Mouse (Mus musculus): ENCODE results near the gene 1700020N01Rik. TPM values are rescaled to one million over a fixed set of nuclear protein-coding genes. Genes with fewer than 3 reads are reported as not detected.

1700020N01Rik gene
- polyA plus RNA-seq, 1 experiment, result not detected

DNA sequence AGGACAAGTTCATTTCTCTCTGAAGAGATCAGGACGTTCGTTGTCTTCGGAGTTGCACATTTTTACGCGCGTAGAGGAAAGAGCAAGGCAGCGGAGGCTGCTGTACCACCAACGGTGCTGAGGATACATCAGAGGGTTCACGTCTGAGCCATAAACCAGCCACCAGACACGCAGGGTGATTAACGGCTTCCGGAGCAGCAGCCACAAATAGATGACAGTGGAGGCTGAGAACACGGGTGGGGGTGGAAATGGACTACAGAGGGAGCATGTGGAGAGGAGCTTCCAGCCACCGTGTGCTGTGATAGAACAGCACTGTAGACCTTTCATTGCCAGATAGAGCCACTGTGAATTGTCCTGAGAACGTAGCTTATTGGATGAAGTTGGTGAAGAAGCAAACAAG is 33.2 kb upstream of the 1700020N01Rik start:
- WGBS, result 80% methylated on average over 15 of the region's 15 CpGs
- no peak overlapping the region for H3K27ac ChIP-seq (ENCODE audit: insufficient read depth, low read depth, low read length)
- no peak overlapping the region for H3K4me3 ChIP-seq (ENCODE audit: insufficient read depth, low read depth, low read length)
- TF ChIP-seq CTCF (IDR thresholded peaks at IDR 0.05; ENCODE audit: insufficient read depth, low read depth, low read length) (no peak), POLR2A (IDR thresholded peaks at IDR 0.05; ENCODE audit: insufficient read depth, low read depth, low read length) (no peak)
- H3K4me1 ChIP-seq (ENCODE audit: control insufficient read depth, insufficient read depth, low read length), result no peaks in the 10 kb centered on the region

GRCm38 (mm10) chr10:21561181-21561580 is 31.8 kb upstream of the 1700020N01Rik start:
- 72% methylated on average over 1 of the region's 1 CpGs for WGBS
- no peak for TF ChIP-seq CTCF (IDR thresholded peaks at IDR 0.05; ENCODE audit: insufficient read depth, low read depth, low read length)
- TF ChIP-seq POLR2A (IDR thresholded peaks at IDR 0.05; ENCODE audit: insufficient read depth, low read depth, low read length), result no peak
- Histone ChIP-seq H3K27ac (ENCODE audit: insufficient read depth, low read depth, low read length) (no peak overlapping the region), H3K4me3 (ENCODE audit: insufficient read depth, low read depth, low read length) (no peak overlapping the region), H3K4me1 (ENCODE audit: control insufficient read depth, insufficient read depth, low read length) (no peaks in the 10 kb centered on the region)

DNA sequence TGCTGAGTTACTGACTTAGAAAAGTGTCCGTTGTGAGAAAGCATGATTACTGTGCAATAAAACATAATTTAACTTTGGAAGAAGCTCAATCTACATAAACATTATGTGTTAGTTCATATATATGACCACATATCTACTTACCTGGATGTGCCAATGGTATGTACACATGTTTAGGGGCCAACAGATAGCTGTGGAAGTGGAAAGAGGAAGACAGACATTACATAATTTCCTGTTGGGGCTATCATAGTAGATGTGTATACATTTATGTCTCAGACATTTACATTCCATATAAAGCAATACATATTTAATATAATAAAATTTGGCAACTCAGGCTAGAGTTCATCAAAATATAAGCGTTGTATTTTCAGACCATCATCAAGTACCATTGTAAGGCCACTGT is 29.5 kb upstream of the 1700020N01Rik start:
- Histone ChIP-seq H3K4me1 (ENCODE audit: control insufficient read depth, insufficient read depth, low read length) (no peaks in the 10 kb centered on the region), H3K4me3 (ENCODE audit: insufficient read depth, low read depth, low read length) (no peak overlapping the region), H3K27ac (ENCODE audit: insufficient read depth, low read depth, low read length) (no peak overlapping the region)
- 92% methylated on average over 2 of the region's 2 CpGs for WGBS
- no peak for TF ChIP-seq CTCF (IDR thresholded peaks at IDR 0.05; ENCODE audit: insufficient read depth, low read depth, low read length)
- no peak for TF ChIP-seq POLR2A (IDR thresholded peaks at IDR 0.05; ENCODE audit: insufficient read depth, low read depth, low read length)

GRCm38 (mm10) chr10:21564189-21564588 is 28.8 kb upstream of the 1700020N01Rik start:
- WGBS, result 95% methylated on average over 5 of the region's 5 CpGs
- no peaks in the 10 kb centered on the region for H3K4me1 ChIP-seq (ENCODE audit: control insufficient read depth, insufficient read depth, low read length)
- H3K27ac ChIP-seq (ENCODE audit: insufficient read depth, low read depth, low read length), result no peak overlapping the region
- TF ChIP-seq POLR2A (IDR thresholded peaks at IDR 0.05; ENCODE audit: insufficient read depth, low read depth, low read length) (no peak), CTCF (IDR thresholded peaks at IDR 0.05; ENCODE audit: insufficient read depth, low read depth, low read length) (no peak)
- H3K4me3 ChIP-seq (ENCODE audit: insufficient read depth, low read depth, low read length), result no peak overlapping the region

DNA sequence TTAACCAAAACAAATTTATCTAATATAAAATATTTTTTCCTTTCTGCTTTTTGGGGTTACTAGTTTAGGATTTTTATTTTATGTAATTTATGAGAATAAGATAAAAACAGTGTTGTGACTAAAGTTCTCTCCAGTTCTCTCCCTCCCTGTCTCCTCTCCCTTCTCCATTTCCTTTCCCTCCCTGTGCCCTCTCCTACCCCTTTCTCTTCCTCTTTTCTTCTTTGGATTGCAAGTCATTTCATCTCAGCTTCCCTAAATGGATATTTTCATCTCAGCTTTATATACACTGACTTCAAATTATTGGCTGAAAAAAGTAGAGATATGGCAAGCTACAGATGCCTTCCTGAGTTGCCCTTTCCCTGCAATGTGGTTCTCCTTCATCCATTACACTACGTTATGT is 26.9 kb upstream of the 1700020N01Rik start:
- TF ChIP-seq POLR2A (IDR thresholded peaks at IDR 0.05; ENCODE audit: insufficient read depth, low read depth, low read length) (no peak), CTCF (IDR thresholded peaks at IDR 0.05; ENCODE audit: insufficient read depth, low read depth, low read length) (no peak)
- Histone ChIP-seq H3K4me3 (ENCODE audit: insufficient read depth, low read depth, low read length) (no peak overlapping the region), H3K4me1 (ENCODE audit: control insufficient read depth, insufficient read depth, low read length) (no peaks in the 10 kb centered on the region), H3K27ac (ENCODE audit: insufficient read depth, low read depth, low read length) (no peak overlapping the region)
- WGBS, result 98% methylated on average over 1 of the region's 1 CpGs

DNA sequence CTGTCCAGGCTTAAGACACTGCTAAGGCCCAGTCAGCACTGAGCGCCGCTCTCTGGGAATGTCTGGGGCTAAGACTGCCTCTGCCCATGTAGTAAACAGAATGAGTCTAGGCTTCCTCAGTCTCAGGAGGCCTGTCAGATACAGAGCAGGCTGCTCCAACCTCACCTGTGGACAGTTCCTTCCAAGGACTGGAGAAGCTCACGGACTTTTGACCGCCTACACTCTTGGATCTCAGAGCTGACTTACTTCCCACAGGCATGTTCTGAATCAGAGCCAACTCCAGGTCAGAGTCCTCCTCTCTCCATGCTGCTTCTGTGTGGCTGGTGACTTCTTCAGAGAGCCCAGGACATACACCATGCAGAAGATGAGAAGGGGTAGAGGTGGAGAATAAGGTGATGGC is 21.3 kb upstream of the 1700020N01Rik start:
- WGBS, result 91% methylated on average over 4 of the region's 4 CpGs
- no peak overlapping the region for H3K4me3 ChIP-seq (ENCODE audit: insufficient read depth, low read depth, low read length)
- TF ChIP-seq CTCF (IDR thresholded peaks at IDR 0.05; ENCODE audit: insufficient read depth, low read depth, low read length) (no peak), POLR2A (IDR thresholded peaks at IDR 0.05; ENCODE audit: insufficient read depth, low read depth, low read length) (no peak)
- H3K4me1 ChIP-seq (ENCODE audit: control insufficient read depth, insufficient read depth, low read length), result peaks cover 3% of the 10 kb centered on the region
- no peak overlapping the region for H3K27ac ChIP-seq (ENCODE audit: insufficient read depth, low read depth, low read length)

- H3K4me3 ChIP-seq (ENCODE audit: insufficient read depth, low read depth, low read length), result no peak overlapping the region
- peaks cover 3% of the 10 kb centered on the region for H3K4me1 ChIP-seq (ENCODE audit: control insufficient read depth, insufficient read depth, low read length)
- TF ChIP-seq POLR2A (IDR thresholded peaks at IDR 0.05; ENCODE audit: insufficient read depth, low read depth, low read length) (no peak), CTCF (IDR thresholded peaks at IDR 0.05; ENCODE audit: insufficient read depth, low read depth, low read length) (no peak)
- WGBS, result 76% methylated on average over 4 of the region's 4 CpGs
- no peak overlapping the region for H3K27ac ChIP-seq (ENCODE audit: insufficient read depth, low read depth, low read length)
Observed at GRCm38 (mm10) chr10:21573713-21574112, 19.2 kb upstream of the 1700020N01Rik start.

- peaks cover 3% of the 10 kb centered on the region for H3K4me1 ChIP-seq (ENCODE audit: control insufficient read depth, insufficient read depth, low read length)
- H3K27ac ChIP-seq (ENCODE audit: insufficient read depth, low read depth, low read length), result no peak overlapping the region
- TF ChIP-seq CTCF (IDR thresholded peaks at IDR 0.05; ENCODE audit: insufficient read depth, low read depth, low read length), result no peak
- no peak for TF ChIP-seq POLR2A (IDR thresholded peaks at IDR 0.05; ENCODE audit: insufficient read depth, low read depth, low read length)
- H3K4me3 ChIP-seq (ENCODE audit: insufficient read depth, low read depth, low read length), result no peak overlapping the region
- WGBS, result 60% methylated on average over 11 of the region's 11 CpGs
Observed at GRCm38 (mm10) chr10:21575806-21576378, 17.1 kb upstream of the 1700020N01Rik start.

DNA sequence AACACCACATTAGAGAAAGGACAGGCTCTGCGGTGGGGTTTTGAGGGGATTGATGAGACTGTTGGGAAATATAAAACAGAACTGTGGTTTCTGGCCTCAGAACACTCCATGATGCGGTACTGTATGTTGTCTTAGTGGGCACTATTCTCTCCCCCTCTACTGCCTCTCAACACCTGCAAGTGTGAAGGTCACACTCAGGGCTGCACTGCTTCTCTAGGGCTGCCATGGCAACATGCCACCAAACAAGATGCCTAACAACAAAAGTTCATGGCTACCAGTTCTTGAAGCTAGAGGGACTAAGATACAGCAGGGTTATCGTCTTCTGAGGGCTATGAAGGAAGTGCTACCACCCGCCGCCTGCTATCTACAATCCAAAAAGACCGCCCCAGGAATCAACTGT is 15.1 kb upstream of the 1700020N01Rik start:
- Histone ChIP-seq H3K4me1 (ENCODE audit: control insufficient read depth, insufficient read depth, low read length) (peaks cover 3% of the 10 kb centered on the region), H3K27ac (ENCODE audit: insufficient read depth, low read depth, low read length) (no peak overlapping the region), H3K4me3 (ENCODE audit: insufficient read depth, low read depth, low read length) (no peak overlapping the region)
- TF ChIP-seq POLR2A (IDR thresholded peaks at IDR 0.05; ENCODE audit: insufficient read depth, low read depth, low read length), result no peak
- TF ChIP-seq CTCF (IDR thresholded peaks at IDR 0.05; ENCODE audit: insufficient read depth, low read depth, low read length), result no peak
- WGBS, result 94% methylated on average over 6 of the region's 6 CpGs

DNA sequence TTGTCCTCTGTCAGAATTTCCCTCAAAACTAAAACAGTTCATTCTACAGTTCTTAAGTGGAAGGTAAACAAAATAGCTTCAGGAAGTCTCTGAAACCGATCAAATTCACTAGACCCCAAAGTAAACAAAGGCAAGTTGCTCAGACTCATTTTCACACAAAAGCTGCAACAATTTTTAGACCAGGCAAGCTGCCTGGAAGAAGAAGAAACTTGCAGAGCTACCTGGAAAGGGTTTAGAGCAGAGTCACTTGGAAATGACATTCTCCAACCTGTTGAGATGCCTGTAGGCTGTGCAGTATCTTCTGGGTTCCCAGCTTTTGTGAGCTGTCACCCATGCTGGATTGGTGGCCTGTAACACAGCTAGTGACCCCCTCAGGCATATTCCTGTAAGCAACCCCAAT is 11.4 kb upstream of the 1700020N01Rik start:
- TF ChIP-seq POLR2A (IDR thresholded peaks at IDR 0.05; ENCODE audit: insufficient read depth, low read depth, low read length) (no peak), CTCF (IDR thresholded peaks at IDR 0.05; ENCODE audit: insufficient read depth, low read depth, low read length) (no peak)
- 95% methylated on average over 1 of the region's 1 CpGs for WGBS
- H3K4me1 ChIP-seq (ENCODE audit: control insufficient read depth, insufficient read depth, low read length), result no peaks in the 10 kb centered on the region
- H3K4me3 ChIP-seq (ENCODE audit: insufficient read depth, low read depth, low read length), result no peak overlapping the region
- no peak overlapping the region for H3K27ac ChIP-seq (ENCODE audit: insufficient read depth, low read depth, low read length)

Measured in olfactory bulb, adult 2 months (tissue).